Mouse (Mus musculus): ENCODE measurements at regions not wholly inside any gene's neighbourhood (a gene's known extent, or its start where the extent isn't known, plus 50 kb on each side); places are given as distances from the start of the nearest gene placed in this dataset.

- Histone ChIP-seq H3K9me3 (replicated peaks) (no peaks in the 10 kb centered on the region), H3K9ac (no peak overlapping the region), H3K27me3 (no peaks in the 10 kb centered on the region), H3K27ac (replicated peaks) (no peak overlapping the region), H3K4me1 (replicated peaks) (no peaks in the 10 kb centered on the region), H3K4me3 (replicated peaks) (no peak overlapping the region), H3K36me3 (replicated peaks) (no peaks in the 10 kb centered on the region), H3K4me2 (no peak overlapping the region)
- ATAC-seq (ENCODE audit: insufficient read depth): no peak
- WGBS (ENCODE audit: insufficient replicate concordance): 64% methylated on average over 3 of the region's 3 CpGs
Measured at GRCm38 (mm10) chr13:19523686-19524085, 96.0 kb downstream of the Epdr1 start.

- no peaks in the 10 kb centered on the region for H3K36me3 ChIP-seq (replicated peaks)
- H3K4me1 ChIP-seq (replicated peaks): no peaks in the 10 kb centered on the region; the same call in 1 of the 2 replicates
- no peak overlapping the region for H3K4me2 ChIP-seq
- no peaks in the 10 kb centered on the region for H3K9me3 ChIP-seq (replicated peaks)
- 30% methylated on average over 9 of the region's 9 CpGs for WGBS (ENCODE audit: insufficient replicate concordance)
- H3K27ac ChIP-seq (replicated peaks): no peak overlapping the region
- no peak overlapping the region for H3K9ac ChIP-seq
- H3K4me3 ChIP-seq (replicated peaks): no peak overlapping the region
- no peak for ATAC-seq (ENCODE audit: insufficient read depth)
- no peaks in the 10 kb centered on the region for H3K27me3 ChIP-seq
Measured at GRCm38 (mm10) chr13:19517938-19518777, 101.6 kb downstream of the Epdr1 start.

DNA sequence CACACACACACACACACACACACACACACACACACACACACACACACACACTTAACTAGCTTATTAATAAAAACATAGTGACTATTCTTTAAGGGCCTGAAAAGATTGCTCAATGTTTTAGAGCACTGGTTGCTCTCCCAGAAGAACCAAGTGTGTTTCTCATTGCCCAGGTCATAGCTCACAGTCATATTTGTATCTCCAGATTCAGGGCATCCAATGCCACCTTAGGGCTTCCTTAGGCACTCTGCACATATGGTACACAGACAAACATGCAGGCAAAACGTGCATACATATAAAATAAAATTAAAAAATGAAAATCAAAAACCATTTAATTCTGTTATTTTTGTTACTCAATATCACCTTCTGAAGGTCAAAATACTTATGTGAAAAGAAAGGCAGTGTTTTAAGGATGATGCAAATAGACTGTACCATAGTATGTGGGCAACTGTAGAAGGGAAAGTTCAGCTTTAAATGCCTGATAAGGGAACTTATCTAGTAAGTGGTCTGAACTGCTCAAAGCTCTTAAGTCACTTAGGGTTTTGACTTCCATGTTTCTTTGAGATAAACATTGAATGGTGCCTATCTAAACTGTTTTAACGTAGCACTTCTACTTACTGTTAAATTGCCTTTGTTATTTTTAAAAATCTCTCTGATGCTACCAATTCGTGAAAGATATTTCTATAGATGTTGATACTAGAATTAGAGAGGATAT is 104.7 kb downstream of the Epdr1 start:
- Histone ChIP-seq H3K27me3 (no peaks in the 10 kb centered on the region), H3K4me3 (replicated peaks) (no peak overlapping the region), H3K4me1 (replicated peaks) (no peaks in the 10 kb centered on the region; the same call in 1 of the 2 replicates), H3K36me3 (replicated peaks) (no peaks in the 10 kb centered on the region), H3K4me2 (no peak overlapping the region), H3K9ac (no peak overlapping the region), H3K9me3 (replicated peaks) (no peaks in the 10 kb centered on the region), H3K27ac (replicated peaks) (no peak overlapping the region)
- 20% methylated on average over 3 of the region's 3 CpGs for WGBS (ENCODE audit: insufficient replicate concordance)
- ATAC-seq (ENCODE audit: insufficient read depth): peak; percentile 75

GRCm38 (mm10) chr13:19506543-19506942 is 110.9 kb upstream of the Stard3nl start:
- H3K9me3 ChIP-seq (replicated peaks): no peaks in the 10 kb centered on the region
- no peak overlapping the region for H3K4me2 ChIP-seq
- H3K27me3 ChIP-seq: no peaks in the 10 kb centered on the region
- no peaks in the 10 kb centered on the region for H3K36me3 ChIP-seq (replicated peaks)
- no peak overlapping the region for H3K27ac ChIP-seq (replicated peaks)
- H3K9ac ChIP-seq: no peak overlapping the region
- H3K4me1 ChIP-seq (replicated peaks): no peaks in the 10 kb centered on the region
- no peak for ATAC-seq (ENCODE audit: insufficient read depth)
- 40% methylated on average over 3 of the region's 3 CpGs for WGBS (ENCODE audit: insufficient replicate concordance)
- no peak overlapping the region for H3K4me3 ChIP-seq (replicated peaks)

DNA sequence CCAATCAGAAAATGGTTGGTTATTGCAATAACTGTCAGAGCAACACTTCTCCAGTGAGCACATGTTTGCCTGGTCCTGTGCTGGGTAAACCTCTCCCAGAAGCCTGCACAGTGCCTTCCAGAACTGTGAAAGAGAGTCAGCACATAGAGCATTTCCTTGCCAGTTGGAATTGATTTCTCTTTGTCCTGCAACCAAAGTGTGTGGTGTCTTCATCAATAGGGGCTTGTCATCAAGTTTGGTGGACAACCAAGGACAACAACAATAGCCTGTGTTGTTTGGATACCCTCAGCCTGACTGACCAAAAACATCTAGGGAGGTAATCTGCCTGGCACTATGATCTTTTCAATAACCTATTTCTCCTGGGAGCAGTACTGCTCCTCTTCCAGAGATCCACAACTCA is 108.6 kb upstream of the Stard3nl start:
- no peak overlapping the region for H3K4me3 ChIP-seq (replicated peaks)
- no peaks in the 10 kb centered on the region for H3K27me3 ChIP-seq
- no peak overlapping the region for H3K9ac ChIP-seq
- no peak overlapping the region for H3K4me2 ChIP-seq
- no peaks in the 10 kb centered on the region for H3K9me3 ChIP-seq (replicated peaks)
- H3K4me1 ChIP-seq (replicated peaks): no peaks in the 10 kb centered on the region
- no peaks in the 10 kb centered on the region for H3K36me3 ChIP-seq (replicated peaks)
- ATAC-seq (ENCODE audit: insufficient read depth): no peak
- H3K27ac ChIP-seq (replicated peaks): no peak overlapping the region

DNA sequence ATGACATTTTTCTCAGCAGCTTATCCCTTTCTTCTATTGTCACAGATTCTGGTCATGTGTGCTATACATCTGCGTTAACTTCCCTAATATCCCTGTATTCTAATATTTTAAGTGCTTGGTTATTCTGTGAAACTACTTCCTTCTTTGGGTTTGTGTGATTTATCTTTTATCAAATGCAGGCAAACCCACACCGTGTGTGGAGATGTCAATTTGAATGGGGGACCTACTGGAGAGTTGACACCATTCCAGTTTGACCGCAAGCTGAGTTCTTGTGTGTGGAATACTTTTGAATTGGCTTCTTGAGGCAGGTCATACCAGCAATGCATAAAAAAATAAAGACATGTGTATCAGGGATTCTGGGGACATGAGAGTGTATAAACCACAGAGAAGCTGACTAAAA is 86.6 kb upstream of the Stard3nl start:
- Histone ChIP-seq H3K9me3 (replicated peaks) (no peaks in the 10 kb centered on the region), H3K4me1 (replicated peaks) (no peaks in the 10 kb centered on the region), H3K27ac (replicated peaks) (no peak overlapping the region), H3K4me2 (no peak overlapping the region), H3K4me3 (replicated peaks) (no peak overlapping the region), H3K27me3 (no peaks in the 10 kb centered on the region), H3K36me3 (replicated peaks) (no peaks in the 10 kb centered on the region), H3K9ac (no peak overlapping the region)
- no peak for ATAC-seq (ENCODE audit: insufficient read depth)
- 42% methylated on average over 3 of the region's 3 CpGs for WGBS (ENCODE audit: insufficient replicate concordance)

DNA sequence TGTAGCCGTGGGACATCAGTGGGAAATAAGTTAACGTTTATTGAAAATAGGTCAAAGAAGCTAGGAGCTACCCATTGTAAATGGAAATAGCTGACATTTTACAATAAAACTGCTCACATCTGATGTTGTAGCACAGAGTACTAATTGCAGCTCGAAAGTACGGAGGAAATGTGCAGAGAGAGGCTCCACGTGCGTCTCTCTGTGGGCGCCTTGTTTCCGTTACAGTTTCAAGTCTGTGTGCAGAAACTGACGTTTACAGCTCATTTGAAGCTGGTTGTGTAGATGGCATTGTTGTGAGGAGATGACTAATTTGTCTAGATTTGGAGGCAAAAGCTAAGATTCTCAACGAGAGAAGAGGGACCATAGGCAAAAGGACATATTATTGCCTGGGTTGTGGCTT is 78.4 kb upstream of the Stard3nl start:
- H3K9ac ChIP-seq: no peak overlapping the region
- no peak overlapping the region for H3K4me2 ChIP-seq
- H3K9me3 ChIP-seq (replicated peaks): no peaks in the 10 kb centered on the region
- no peaks in the 10 kb centered on the region for H3K36me3 ChIP-seq (replicated peaks)
- no peak overlapping the region for H3K4me3 ChIP-seq (replicated peaks)
- no peaks in the 10 kb centered on the region for H3K27me3 ChIP-seq
- no peak for ATAC-seq (ENCODE audit: insufficient read depth)
- H3K27ac ChIP-seq (replicated peaks): no peak overlapping the region
- WGBS (ENCODE audit: insufficient replicate concordance): 73% methylated on average over 10 of the region's 10 CpGs
- H3K4me1 ChIP-seq (replicated peaks): no peaks in the 10 kb centered on the region

DNA sequence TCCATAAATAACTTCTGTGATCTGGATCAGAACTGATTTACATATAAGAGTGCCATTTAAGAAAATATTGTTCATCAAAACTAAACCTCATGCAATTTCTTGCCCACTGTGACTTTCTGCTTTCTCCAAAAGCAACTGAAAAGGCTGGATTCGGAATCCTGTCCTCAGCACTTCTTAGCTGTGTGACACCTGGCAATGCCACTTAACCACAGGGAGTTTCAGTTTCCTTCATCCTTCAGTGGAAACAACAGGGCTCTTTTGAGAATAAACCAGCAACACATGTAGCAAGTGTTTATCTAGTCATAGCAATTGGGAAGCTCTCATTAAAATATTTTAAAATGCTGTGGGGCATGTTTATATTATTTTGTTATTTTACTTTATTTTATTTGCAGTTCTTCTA is 75.1 kb upstream of the Stard3nl start:
- 65% methylated on average over 1 of the region's 1 CpGs for WGBS (ENCODE audit: insufficient replicate concordance)
- Histone ChIP-seq H3K4me2 (no peak overlapping the region), H3K27me3 (no peaks in the 10 kb centered on the region), H3K4me1 (replicated peaks) (no peaks in the 10 kb centered on the region), H3K27ac (replicated peaks) (no peak overlapping the region), H3K9me3 (replicated peaks) (no peaks in the 10 kb centered on the region), H3K4me3 (replicated peaks) (no peak overlapping the region), H3K9ac (no peak overlapping the region), H3K36me3 (replicated peaks) (no peaks in the 10 kb centered on the region)
- ATAC-seq (ENCODE audit: insufficient read depth): no peak

DNA sequence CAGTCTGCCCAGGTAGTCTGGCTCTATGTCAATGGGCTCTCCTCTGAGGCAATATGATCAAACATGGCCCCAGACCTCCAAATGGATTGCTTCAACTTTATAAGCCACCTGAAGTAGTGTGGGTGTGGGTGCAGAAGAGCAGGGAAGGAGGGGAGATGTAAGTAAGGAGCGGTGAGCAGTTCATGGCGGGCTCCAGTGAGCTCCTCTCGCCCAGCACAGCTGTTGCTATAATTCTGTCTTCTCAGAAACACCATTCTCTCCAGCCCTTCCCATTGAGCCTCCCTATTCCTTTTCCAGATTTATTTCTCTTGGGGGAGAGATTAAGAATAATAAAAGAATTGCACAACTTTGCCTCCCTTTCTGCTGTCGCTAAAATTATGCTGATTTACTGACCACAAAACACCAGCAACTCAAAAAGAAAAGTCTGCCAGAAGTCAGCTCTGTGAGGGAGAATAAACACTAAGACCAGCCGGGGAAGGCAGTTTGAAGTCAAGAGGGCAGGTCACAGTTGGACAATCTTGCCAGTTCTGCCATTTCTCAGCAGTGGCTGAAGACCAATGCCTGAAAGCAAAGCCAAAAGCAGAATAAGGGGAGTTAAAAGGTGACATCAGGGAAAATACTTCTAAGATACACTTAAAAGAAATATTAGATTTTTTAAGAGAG is 71.3 kb upstream of the Stard3nl start:
- 64% methylated on average over 5 of the region's 5 CpGs for WGBS (ENCODE audit: insufficient replicate concordance)
- no peaks in the 10 kb centered on the region for H3K36me3 ChIP-seq (replicated peaks)
- H3K4me2 ChIP-seq: no peak overlapping the region
- no peak for ATAC-seq (ENCODE audit: insufficient read depth)
- H3K27ac ChIP-seq (replicated peaks): no peak overlapping the region
- H3K4me3 ChIP-seq (replicated peaks): no peak overlapping the region
- H3K27me3 ChIP-seq: no peaks in the 10 kb centered on the region
- H3K4me1 ChIP-seq (replicated peaks): no peaks in the 10 kb centered on the region
- no peak overlapping the region for H3K9ac ChIP-seq
- H3K9me3 ChIP-seq (replicated peaks): no peaks in the 10 kb centered on the region

DNA sequence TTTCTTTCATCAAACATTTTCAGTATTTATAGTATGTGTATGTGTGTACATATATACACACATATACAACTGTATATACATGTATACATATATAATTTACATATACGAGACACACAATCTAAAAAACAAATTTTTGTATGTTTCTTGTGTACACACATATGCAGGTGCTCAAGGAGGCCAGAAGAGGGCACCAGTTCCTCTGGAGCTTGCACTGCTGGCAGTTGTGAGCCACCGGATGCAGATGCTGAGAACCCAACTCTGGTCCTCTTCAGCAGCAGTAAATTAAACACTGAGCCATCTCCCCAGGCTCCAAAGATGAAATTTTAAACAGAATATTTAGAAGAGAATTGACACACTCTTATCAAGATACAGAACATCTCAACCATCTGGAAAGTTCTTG is 67.4 kb upstream of the Stard3nl start:
- H3K4me1 ChIP-seq (replicated peaks): no peaks in the 10 kb centered on the region
- no peak for ATAC-seq (ENCODE audit: insufficient read depth)
- 71% methylated on average over 2 of the region's 2 CpGs for WGBS (ENCODE audit: insufficient replicate concordance)
- no peaks in the 10 kb centered on the region for H3K36me3 ChIP-seq (replicated peaks)
- H3K27ac ChIP-seq (replicated peaks): no peak overlapping the region
- H3K9me3 ChIP-seq (replicated peaks): no peaks in the 10 kb centered on the region
- H3K9ac ChIP-seq: no peak overlapping the region
- no peaks in the 10 kb centered on the region for H3K27me3 ChIP-seq
- H3K4me3 ChIP-seq (replicated peaks): no peak overlapping the region
- no peak overlapping the region for H3K4me2 ChIP-seq

- no peak for ATAC-seq (ENCODE audit: insufficient read depth)
- no peak overlapping the region for H3K4me2 ChIP-seq
- H3K27me3 ChIP-seq: no peaks in the 10 kb centered on the region
- WGBS (ENCODE audit: insufficient replicate concordance): 52% methylated on average over 3 of the region's 3 CpGs
- no peak overlapping the region for H3K27ac ChIP-seq (replicated peaks)
- no peak overlapping the region for H3K4me3 ChIP-seq (replicated peaks)
- H3K36me3 ChIP-seq (replicated peaks): no peaks in the 10 kb centered on the region
- H3K9me3 ChIP-seq (replicated peaks): no peaks in the 10 kb centered on the region
- H3K4me1 ChIP-seq (replicated peaks): no peaks in the 10 kb centered on the region
- no peak overlapping the region for H3K9ac ChIP-seq
Measured at GRCm38 (mm10) chr13:19449387-19449786, 53.8 kb upstream of the Stard3nl start.

Data from liver, embryonic 15.5 days (tissue).